17 mouse cellular contexts compared by ENCODE assay signal in genomic region chr9:41457003-41457402, GRCm38 (mm10).
DNase-seq lines count a peak whose midpoint lies in the region; ATAC-seq and TF ChIP-seq lines count a peak whose summit lies in the region.
"Had no signal": no experiment of that assay in that cellular context is flagged by ENCODE, and none has a peak within 500 bp of the region (broad histone marks: within the 10 kb centered on the region; RNA-seq: fewer than 3 reads in every experiment).

No protein-coding gene starts in this region.

- WGBS in forebrain, embryonic 14.5 days = 29% methylated on average over 3 of the region's 3 CpGs
- 85% methylated on average over 3 of the region's 3 CpGs for whole genome bisulfite sequencing in forebrain, embryonic 11.5 days
- 35% methylated on average over 3 of the region's 3 CpGs for WGBS in hindbrain, embryonic 14.5 days
- WGBS in hindbrain, embryonic 11.5 days = 72% methylated on average over 3 of the region's 3 CpGs
- 86% methylated on average over 3 of the region's 3 CpGs for WGBS in midbrain, embryonic 10.5 days
- WGBS in midbrain, embryonic 15.5 days = 36% methylated on average over 3 of the region's 3 CpGs
- whole genome bisulfite sequencing in thymus, adult 2 months = 97% methylated on average over 3 of the region's 3 CpGs

- H3K27ac ChIP-seq in forebrain, embryonic 14.5 days (ENCODE audit: low read depth, low read length) = no peak overlapping the region
- no peak overlapping the region for H3K27ac ChIP-seq in forebrain, embryonic 11.5 days (ENCODE audit: low read depth, low read length)
- peak overlapping the region; percentile 45 for H3K27ac ChIP-seq in hindbrain, embryonic 14.5 days
- no peak overlapping the region for H3K27ac ChIP-seq in hindbrain, embryonic 11.5 days (ENCODE audit: low read depth, low read length)
- 0 out of 2 replicates have a peak overlapping the region, but pooled peaks have one; percentile 33 for H3K27ac ChIP-seq in midbrain, embryonic 10.5 days (replicated peaks)
- H3K27ac ChIP-seq in midbrain, embryonic 15.5 days = no peak overlapping the region
- no peak overlapping the region for H3K27ac ChIP-seq in thymus, adult 2 months (ENCODE audit: control insufficient read depth, insufficient read depth, low read length)
- H3K27ac ChIP-seq: embryonic facial prominence, embryonic 12.5 days; heart, embryonic 13.5 days had no signal

- TF ChIP-seq POLR2A in brain, embryonic 14.5 days (IDR thresholded peaks at IDR 0.05; ENCODE audit: borderline replicate concordance, extremely low read depth, insufficient read depth, insufficient read length, poor library complexity, severe bottlenecking) = no peak
- TF ChIP-seq POLR2A in thymus, adult 2 months (IDR thresholded peaks at IDR 0.05; ENCODE audit: control insufficient read depth, extremely low read depth, insufficient read depth, low read length, poor library complexity) = no peak

- H3K9me3 ChIP-seq in forebrain, embryonic 14.5 days (replicated peaks; ENCODE audit: control insufficient read depth, low read length) = no peaks in the 10 kb centered on the region
- H3K9me3 ChIP-seq in forebrain, embryonic 11.5 days (ENCODE audit: control insufficient read depth, low read length) = no peaks in the 10 kb centered on the region
- no peaks in the 10 kb centered on the region for H3K9me3 ChIP-seq in hindbrain, embryonic 14.5 days (ENCODE audit: control insufficient read depth, low read length)
- no peaks in the 10 kb centered on the region for H3K9me3 ChIP-seq in hindbrain, embryonic 11.5 days (ENCODE audit: control insufficient read depth, low read length)
- no peaks in the 10 kb centered on the region for H3K9me3 ChIP-seq in midbrain, embryonic 10.5 days (replicated peaks)
- no peaks in the 10 kb centered on the region for H3K9me3 ChIP-seq in midbrain, embryonic 15.5 days
- H3K9me3 ChIP-seq: embryonic facial prominence, embryonic 12.5 days; heart, embryonic 13.5 days had no signal

- no peak overlapping the region for H3K9ac ChIP-seq in forebrain, embryonic 14.5 days (ENCODE audit: low read length)
- no peak overlapping the region for H3K9ac ChIP-seq in forebrain, embryonic 11.5 days (ENCODE audit: low read length)
- no peak overlapping the region for H3K9ac ChIP-seq in hindbrain, embryonic 14.5 days
- H3K9ac ChIP-seq in hindbrain, embryonic 11.5 days (ENCODE audit: low read depth, low read length) = no peak overlapping the region
- no peak overlapping the region for H3K9ac ChIP-seq in midbrain, embryonic 15.5 days
- H3K9ac ChIP-seq: embryonic facial prominence, embryonic 12.5 days; heart, embryonic 13.5 days had no signal

- no peak overlapping the region for H3K4me3 ChIP-seq in forebrain, embryonic 14.5 days (ENCODE audit: low read depth, low read length)
- H3K4me3 ChIP-seq in forebrain, embryonic 11.5 days (ENCODE audit: low read depth, low read length) = no peak overlapping the region
- H3K4me3 ChIP-seq in hindbrain, embryonic 14.5 days (replicated peaks; ENCODE audit: low read length) = no peak overlapping the region
- H3K4me3 ChIP-seq in hindbrain, embryonic 11.5 days (ENCODE audit: low read depth, low read length) = no peak overlapping the region
- H3K4me3 ChIP-seq in midbrain, embryonic 10.5 days = no peak overlapping the region
- no peak overlapping the region for H3K4me3 ChIP-seq in midbrain, embryonic 15.5 days
- H3K4me3 ChIP-seq in thymus, adult 2 months (ENCODE audit: control insufficient read depth, insufficient read depth, low read length) = no peak overlapping the region
- H3K4me3 ChIP-seq: embryonic facial prominence, embryonic 12.5 days; heart, embryonic 13.5 days had no signal

- H3K36me3 ChIP-seq in forebrain, embryonic 14.5 days (ENCODE audit: control insufficient read depth, insufficient read depth, low read length) = no peaks in the 10 kb centered on the region
- no peaks in the 10 kb centered on the region for H3K36me3 ChIP-seq in forebrain, embryonic 11.5 days (ENCODE audit: control insufficient read depth, insufficient read depth, low read length)
- no peaks in the 10 kb centered on the region for H3K36me3 ChIP-seq in hindbrain, embryonic 14.5 days (replicated peaks; ENCODE audit: control insufficient read depth, insufficient read depth)
- no peaks in the 10 kb centered on the region for H3K36me3 ChIP-seq in hindbrain, embryonic 11.5 days (ENCODE audit: control insufficient read depth, insufficient read depth, low read length)
- H3K36me3 ChIP-seq in midbrain, embryonic 10.5 days = peaks cover 34% of the 10 kb centered on the region
- H3K36me3 ChIP-seq in midbrain, embryonic 15.5 days (replicated peaks) = no peaks in the 10 kb centered on the region
- H3K36me3 ChIP-seq in thymus, adult 2 months (ENCODE audit: control insufficient read depth, insufficient read depth, low read length) = no peaks in the 10 kb centered on the region
- H3K36me3 ChIP-seq: embryonic facial prominence, embryonic 12.5 days; heart, embryonic 13.5 days had no signal

- H3K4me2 ChIP-seq in forebrain, embryonic 14.5 days (ENCODE audit: low read length) = no peak overlapping the region
- H3K4me2 ChIP-seq in forebrain, embryonic 11.5 days (ENCODE audit: low read depth, low read length, severe bottlenecking) = no peak overlapping the region
- H3K4me2 ChIP-seq in hindbrain, embryonic 14.5 days (replicated peaks) = no peak overlapping the region
- H3K4me2 ChIP-seq in hindbrain, embryonic 11.5 days (replicated peaks; ENCODE audit: low read depth, low read length) = no peak overlapping the region
- no peak overlapping the region for H3K4me2 ChIP-seq in midbrain, embryonic 15.5 days
- H3K4me2 ChIP-seq: embryonic facial prominence, embryonic 12.5 days; heart, embryonic 13.5 days had no signal

- DNase-seq in forebrain, embryonic 14.5 days (ENCODE audit: low spot score) = peak; percentile 80
- DNase-seq in forebrain, embryonic 11.5 days (ENCODE audit: low spot score) = no peak
- no peak for DNase-seq in hindbrain, embryonic 14.5 days (ENCODE audit: low spot score)
- no peak for DNase-seq in hindbrain, embryonic 11.5 days (ENCODE audit: low spot score)
- DNase-seq in midbrain, embryonic 10.5 days (ENCODE audit: low spot score) = no peak
- DNase-seq in brain, embryonic 14.5 days (ENCODE audit: low read depth) = peak; percentile 88
- no peak for DNase-seq in thymus, adult 2 months
- DNase-seq: adrenal gland, postnatal 10 days; cerebellum, adult 11-12 months; cerebellum, adult 9-10 months; cerebellum, postnatal 25 days; gastrocnemius, postnatal 36 days; heart, postnatal 36 days had no signal

- no peak for TF ChIP-seq CTCF in brain, embryonic 14.5 days (IDR thresholded peaks at IDR 0.05; ENCODE audit: borderline replicate concordance, extremely low read depth, insufficient read depth, insufficient read length)
- no peak for TF ChIP-seq CTCF in thymus, adult 2 months (IDR thresholded peaks at IDR 0.05; ENCODE audit: borderline replicate concordance, control insufficient read depth, extremely low read depth, insufficient read depth, low read length, poor library complexity)

- H3K4me1 ChIP-seq in forebrain, embryonic 14.5 days (ENCODE audit: control insufficient read depth, insufficient read depth, low read length) = peaks cover 4% of the 10 kb centered on the region; the same call in 1 of the 2 replicates
- no peaks in the 10 kb centered on the region for H3K4me1 ChIP-seq in forebrain, embryonic 11.5 days (replicated peaks; ENCODE audit: control insufficient read depth, insufficient read depth, low read length)
- H3K4me1 ChIP-seq in hindbrain, embryonic 14.5 days (replicated peaks; ENCODE audit: control insufficient read depth, insufficient read depth, low read length) = peaks cover 20% of the 10 kb centered on the region; the same call in 1 of the 2 replicates
- no peaks in the 10 kb centered on the region for H3K4me1 ChIP-seq in hindbrain, embryonic 11.5 days (replicated peaks; ENCODE audit: control insufficient read depth, insufficient read depth, low read length)
- peaks cover 8% of the 10 kb centered on the region for H3K4me1 ChIP-seq in midbrain, embryonic 10.5 days
- H3K4me1 ChIP-seq in midbrain, embryonic 15.5 days = peaks cover 9% of the 10 kb centered on the region; the same call in 1 of the 2 replicates
- H3K4me1 ChIP-seq in thymus, adult 2 months (replicated peaks; ENCODE audit: control insufficient read depth, insufficient read depth, low read length) = no peaks in the 10 kb centered on the region
- H3K4me1 ChIP-seq: embryonic facial prominence, embryonic 12.5 days had no signal

- ATAC-seq in forebrain, embryonic 14.5 days = peak; percentile 64; the same call in 1 of the 2 replicates
- ATAC-seq in forebrain, embryonic 11.5 days (replicated peaks; ENCODE audit: low FRiP score) = no peak
- no peak for ATAC-seq in hindbrain, embryonic 14.5 days (ENCODE audit: low FRiP score)
- no peak for ATAC-seq in hindbrain, embryonic 11.5 days (ENCODE audit: low FRiP score)
- no peak for ATAC-seq in midbrain, embryonic 15.5 days (replicated peaks)
- ATAC-seq: intestine, embryonic 16.5 days had no signal

- no peaks in the 10 kb centered on the region for H3K27me3 ChIP-seq in forebrain, embryonic 14.5 days (replicated peaks; ENCODE audit: control insufficient read depth, insufficient read depth, low read length)
- no peaks in the 10 kb centered on the region for H3K27me3 ChIP-seq in forebrain, embryonic 11.5 days (ENCODE audit: control insufficient read depth, insufficient read depth, low read length)
- no peaks in the 10 kb centered on the region for H3K27me3 ChIP-seq in hindbrain, embryonic 14.5 days (ENCODE audit: control insufficient read depth, insufficient read depth, low read length)
- H3K27me3 ChIP-seq in hindbrain, embryonic 11.5 days (ENCODE audit: control insufficient read depth, insufficient read depth, low read length) = no peaks in the 10 kb centered on the region
- H3K27me3 ChIP-seq in midbrain, embryonic 10.5 days (ENCODE audit: low read depth, poor library complexity, severe bottlenecking) = no peaks in the 10 kb centered on the region
- H3K27me3 ChIP-seq in midbrain, embryonic 15.5 days (replicated peaks) = no peaks in the 10 kb centered on the region
- H3K27me3 ChIP-seq in thymus, adult 2 months (ENCODE audit: control insufficient read depth, insufficient read depth, low read length) = no peaks in the 10 kb centered on the region
- H3K27me3 ChIP-seq: embryonic facial prominence, embryonic 12.5 days; heart, embryonic 13.5 days had no signal

Comparison
In these comparisons a context has a peak if more than half of its experiments do, and no peak if none do; other contexts are left out.
1. DNase-seq: peak in forebrain, embryonic 14.5 days (single experiment) and brain, embryonic 14.5 days (single experiment); none in forebrain, embryonic 11.5 days (single experiment), hindbrain, embryonic 14.5 days (single experiment), hindbrain, embryonic 11.5 days (single experiment), midbrain, embryonic 10.5 days (single experiment) and thymus, adult 2 months (single experiment).
2. H3K27ac ChIP-seq: peak in hindbrain, embryonic 14.5 days (single experiment) and midbrain, embryonic 10.5 days (single experiment); none in forebrain, embryonic 14.5 days (single experiment), forebrain, embryonic 11.5 days (single experiment), hindbrain, embryonic 11.5 days (single experiment), midbrain, embryonic 15.5 days (single experiment) and thymus, adult 2 months (single experiment).